Mouse (Mus musculus): Measurements from ENCODE around the gene Lemd1. TPM values are rescaled to one million over a fixed set of nuclear protein-coding genes. Genes with fewer than 3 reads are reported as not detected.

Lemd1 gene
- polyA plus RNA-seq, 1 experiment from 2014 or later = 0.51 TPM

DNA sequence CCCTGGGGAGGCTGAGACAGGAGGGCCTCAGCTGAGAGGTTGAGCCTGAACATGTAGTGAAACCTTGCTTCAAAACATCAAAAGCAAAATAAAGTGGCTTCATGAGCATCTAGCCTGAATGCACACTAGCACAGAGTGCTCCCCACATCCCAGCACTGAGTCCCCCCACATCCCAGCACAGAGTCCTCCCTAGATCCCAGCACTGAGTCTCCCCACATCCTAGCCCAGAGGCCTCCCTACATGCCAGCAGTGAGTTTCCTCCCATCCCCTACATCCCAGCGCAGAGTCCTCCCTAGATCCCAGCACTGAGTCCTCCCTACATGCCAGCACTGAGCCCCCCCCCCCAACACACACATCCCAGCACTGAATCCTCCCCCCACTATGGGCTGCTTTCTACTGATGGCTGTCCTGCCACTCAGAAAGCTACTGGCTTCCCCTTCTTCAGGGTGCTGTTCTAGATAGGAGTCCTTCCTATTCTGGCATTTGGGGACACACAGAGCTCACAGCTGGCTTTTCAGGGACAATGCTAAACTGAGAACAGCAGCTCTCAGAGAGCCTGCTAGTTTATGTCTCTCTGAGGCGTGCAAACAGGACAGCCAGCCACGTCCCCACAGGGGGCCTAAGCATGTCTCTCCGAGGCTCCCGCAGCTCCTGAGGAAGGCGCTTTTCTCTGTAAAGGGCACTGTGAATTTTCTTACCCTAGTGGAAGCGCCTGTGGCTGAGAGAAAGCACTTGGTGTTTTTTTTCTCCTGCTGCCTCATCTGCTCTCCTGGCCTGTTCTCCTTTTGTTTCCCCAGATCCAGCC, 40.4 kb downstream of the Lemd1 start:
- 47% methylated on average over 7 of the region's 7 CpGs for WGBS
- ATAC-seq (replicated peaks; ENCODE audit: low FRiP score) = no peak
- peaks cover 15% of the 10 kb centered on the region for H3K27me3 ChIP-seq
- H3K9me3 ChIP-seq (replicated peaks) = no peaks in the 10 kb centered on the region
- no peak overlapping the region for H3K9ac ChIP-seq
- no peak overlapping the region for H3K4me3 ChIP-seq (replicated peaks)
- no peak overlapping the region for H3K27ac ChIP-seq
- no peak overlapping the region for H3K4me2 ChIP-seq
- peaks cover 14% of the 10 kb centered on the region for H3K4me1 ChIP-seq
- H3K36me3 ChIP-seq = no peaks in the 10 kb centered on the region

GRCm38 (mm10) chr1:132233566-132233965, 42.3 kb downstream of the Lemd1 start:
- H3K27me3 ChIP-seq = peaks cover 15% of the 10 kb centered on the region
- ATAC-seq (replicated peaks; ENCODE audit: low FRiP score) = no peak
- 26% methylated on average over 12 of the region's 12 CpGs for WGBS
- H3K9me3 ChIP-seq (replicated peaks) = no peaks in the 10 kb centered on the region
- H3K4me2 ChIP-seq = no peak overlapping the region
- H3K4me1 ChIP-seq = peaks cover 14% of the 10 kb centered on the region
- H3K4me3 ChIP-seq (replicated peaks) = no peak overlapping the region
- no peaks in the 10 kb centered on the region for H3K36me3 ChIP-seq
- H3K9ac ChIP-seq = no peak overlapping the region
- no peak overlapping the region for H3K27ac ChIP-seq

GRCm38 (mm10) chr1:132234757-132235273, 43.6 kb downstream of the Lemd1 start:
- WGBS = 29% methylated on average over 9 of the region's 9 CpGs
- ATAC-seq (replicated peaks; ENCODE audit: low FRiP score) = peak; percentile 43; the same call in 1 of the 2 replicates

DNA sequence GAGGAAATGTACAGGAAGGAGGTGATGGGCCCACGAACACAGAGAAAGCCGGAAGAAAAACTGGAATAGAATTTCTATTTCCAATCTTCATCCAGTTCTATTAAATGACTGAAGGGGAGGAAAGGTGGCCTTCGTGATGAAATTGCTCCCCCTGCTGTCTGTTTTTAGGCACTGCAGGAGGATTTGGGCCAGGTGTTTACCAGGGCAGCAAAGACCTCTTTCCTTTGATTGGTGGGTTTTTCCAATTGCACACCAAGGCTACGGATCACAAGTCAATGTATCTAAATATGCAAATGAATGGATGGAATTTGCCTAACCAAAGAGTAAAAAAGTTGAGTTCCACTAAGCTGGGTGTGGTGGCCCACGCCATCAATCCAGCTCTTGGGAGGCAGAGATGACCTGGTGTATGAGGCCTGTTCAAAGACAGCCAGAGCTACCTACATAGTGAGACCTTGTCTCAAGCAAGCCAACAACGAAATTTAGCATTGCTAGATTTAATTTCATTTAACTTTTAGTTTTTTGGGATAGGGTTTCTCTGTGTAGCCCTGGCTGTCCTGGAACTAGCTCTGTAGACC, 46.4 kb downstream of the Lemd1 start:
- Histone ChIP-seq H3K36me3 (no peaks in the 10 kb centered on the region), H3K27ac (no peak overlapping the region), H3K9ac (no peak overlapping the region), H3K9me3 (replicated peaks) (no peaks in the 10 kb centered on the region), H3K4me3 (replicated peaks) (no peak overlapping the region), H3K4me2 (no peak overlapping the region), H3K27me3 (peaks cover 15% of the 10 kb centered on the region), H3K4me1 (peaks cover 14% of the 10 kb centered on the region)
- 25% methylated on average over 6 of the region's 6 CpGs for WGBS
- no peak for ATAC-seq (replicated peaks; ENCODE audit: low FRiP score)

More at GRCm38 (mm10) chr1:132234757-132235273, 43.6 kb downstream of the Lemd1 start:
- peaks cover 14% of the 10 kb centered on the region for H3K4me1 ChIP-seq
- H3K27me3 ChIP-seq = peaks cover 15% of the 10 kb centered on the region
- H3K4me3 ChIP-seq (replicated peaks) = no peak overlapping the region
- no peaks in the 10 kb centered on the region for H3K9me3 ChIP-seq (replicated peaks)
- H3K36me3 ChIP-seq = no peaks in the 10 kb centered on the region
- H3K27ac ChIP-seq = no peak overlapping the region
- H3K9ac ChIP-seq = no peak overlapping the region
- H3K4me2 ChIP-seq = no peak overlapping the region

DNA sequence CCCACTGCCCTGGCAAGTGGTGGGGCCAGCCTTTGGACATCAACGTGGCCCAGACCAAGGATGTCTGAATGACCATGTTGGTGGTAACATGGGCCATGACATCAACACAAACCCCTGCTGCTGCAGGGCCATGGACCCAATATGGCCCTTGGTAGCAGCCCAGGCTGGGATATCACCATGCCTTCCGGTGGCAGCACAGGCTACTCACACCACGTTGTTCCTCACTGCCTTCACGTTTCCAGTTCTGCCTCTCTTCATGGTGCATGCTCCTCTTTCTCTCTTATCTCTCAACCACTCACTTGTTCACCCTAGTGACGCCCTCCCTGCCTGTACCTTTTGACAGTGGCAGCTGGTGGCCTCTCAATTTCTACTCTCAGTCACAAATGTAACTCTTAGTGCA, 53.8 kb downstream of the Lemd1 start:
- WGBS = 76% methylated on average over 5 of the region's 5 CpGs

GRCm38 (mm10) chr1:132246137-132246536, 54.9 kb downstream of the Lemd1 start:
- ATAC-seq (replicated peaks; ENCODE audit: low FRiP score) = no peak
- Histone ChIP-seq H3K4me1 (no peaks in the 10 kb centered on the region), H3K27me3 (no peaks in the 10 kb centered on the region), H3K27ac (no peak overlapping the region), H3K9ac (no peak overlapping the region), H3K4me3 (replicated peaks) (no peak overlapping the region), H3K4me2 (no peak overlapping the region), H3K36me3 (no peaks in the 10 kb centered on the region), H3K9me3 (replicated peaks) (no peaks in the 10 kb centered on the region)
- 47% methylated on average over 6 of the region's 6 CpGs for WGBS

More for the DNA sequence above, 53.8 kb downstream of the Lemd1 start:
- H3K4me3 ChIP-seq (replicated peaks) = no peak overlapping the region
- no peak overlapping the region for H3K4me2 ChIP-seq
- no peaks in the 10 kb centered on the region for H3K4me1 ChIP-seq
- no peaks in the 10 kb centered on the region for H3K9me3 ChIP-seq (replicated peaks)
- no peaks in the 10 kb centered on the region for H3K27me3 ChIP-seq
- no peak overlapping the region for H3K9ac ChIP-seq
- no peaks in the 10 kb centered on the region for H3K36me3 ChIP-seq
- ATAC-seq (replicated peaks; ENCODE audit: low FRiP score) = no peak
- no peak overlapping the region for H3K27ac ChIP-seq

GRCm38 (mm10) chr1:132246641-132247040, 55.4 kb downstream of the Lemd1 start:
- H3K9me3 ChIP-seq (replicated peaks) = no peaks in the 10 kb centered on the region
- no peaks in the 10 kb centered on the region for H3K36me3 ChIP-seq
- ATAC-seq (replicated peaks; ENCODE audit: low FRiP score) = no peak
- H3K4me1 ChIP-seq = no peaks in the 10 kb centered on the region
- H3K4me3 ChIP-seq (replicated peaks) = no peak overlapping the region
- H3K27me3 ChIP-seq = no peaks in the 10 kb centered on the region
- no peak overlapping the region for H3K4me2 ChIP-seq
- WGBS = 82% methylated on average over 4 of the region's 4 CpGs
- H3K27ac ChIP-seq = no peak overlapping the region
- H3K9ac ChIP-seq = no peak overlapping the region

DNA sequence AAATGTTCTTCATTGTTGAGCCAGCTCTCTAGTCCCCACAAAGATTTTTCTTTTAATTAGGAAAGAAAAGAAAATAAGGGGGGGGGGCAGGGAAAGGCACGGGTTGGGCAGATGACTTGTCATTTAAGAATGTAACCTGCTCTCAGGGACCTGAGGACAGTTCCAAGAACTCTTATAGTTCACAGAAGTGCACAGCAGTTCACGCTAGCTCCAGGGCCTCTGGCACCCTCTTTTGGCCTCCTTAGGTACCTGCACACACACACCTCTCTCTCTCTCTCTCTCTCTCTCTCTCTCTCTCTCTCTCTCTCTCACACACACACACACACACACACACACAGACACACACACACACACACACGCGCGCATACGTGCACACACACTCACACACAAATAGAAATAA, 63.2 kb downstream of the Lemd1 start:
- WGBS = 85% methylated on average over 6 of the region's 6 CpGs
- no peak overlapping the region for H3K9ac ChIP-seq
- no peaks in the 10 kb centered on the region for H3K27me3 ChIP-seq
- ATAC-seq (replicated peaks; ENCODE audit: low FRiP score) = no peak
- no peak overlapping the region for H3K27ac ChIP-seq
- H3K4me1 ChIP-seq = no peaks in the 10 kb centered on the region
- H3K4me2 ChIP-seq = no peak overlapping the region
- no peak overlapping the region for H3K4me3 ChIP-seq (replicated peaks)
- no peaks in the 10 kb centered on the region for H3K36me3 ChIP-seq
- no peaks in the 10 kb centered on the region for H3K9me3 ChIP-seq (replicated peaks)

DNA sequence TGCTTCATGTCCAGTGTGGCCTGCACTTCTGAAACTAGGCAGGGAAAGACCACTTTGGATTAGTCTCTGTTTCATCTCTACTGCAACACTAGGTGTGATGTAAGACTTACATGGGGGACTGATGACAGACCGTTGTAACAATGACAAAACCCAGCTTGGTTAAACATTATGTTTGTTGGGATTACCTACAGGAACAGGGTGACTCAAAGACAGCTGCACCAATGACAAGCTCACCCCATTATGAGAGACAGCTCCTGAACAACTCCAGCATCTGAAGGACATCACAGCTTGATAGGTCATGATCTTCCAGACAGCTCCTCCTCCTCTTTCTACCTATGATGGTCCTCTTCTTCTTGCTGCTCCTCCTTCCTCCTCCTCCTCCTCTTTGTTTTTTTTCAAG, 69.1 kb downstream of the Lemd1 start:
- WGBS = 96% methylated on average over 1 of the region's 1 CpGs
- no peaks in the 10 kb centered on the region for H3K9me3 ChIP-seq (replicated peaks)
- ATAC-seq (replicated peaks; ENCODE audit: low FRiP score) = no peak
- no peaks in the 10 kb centered on the region for H3K36me3 ChIP-seq
- no peaks in the 10 kb centered on the region for H3K27me3 ChIP-seq
- no peak overlapping the region for H3K4me2 ChIP-seq
- H3K4me3 ChIP-seq (replicated peaks) = no peak overlapping the region
- H3K9ac ChIP-seq = no peak overlapping the region
- H3K27ac ChIP-seq = no peak overlapping the region
- peaks cover 4% of the 10 kb centered on the region for H3K4me1 ChIP-seq

GRCm38 (mm10) chr1:132261058-132261457, 69.8 kb downstream of the Lemd1 start:
- ATAC-seq (replicated peaks; ENCODE audit: low FRiP score) = no peak
- WGBS = 68% methylated on average over 5 of the region's 5 CpGs
- peaks cover 6% of the 10 kb centered on the region for H3K4me1 ChIP-seq
- H3K4me3 ChIP-seq (replicated peaks) = no peak overlapping the region
- H3K9ac ChIP-seq = no peak overlapping the region
- no peaks in the 10 kb centered on the region for H3K36me3 ChIP-seq
- no peak overlapping the region for H3K4me2 ChIP-seq
- H3K27ac ChIP-seq = no peak overlapping the region
- H3K27me3 ChIP-seq = no peaks in the 10 kb centered on the region
- H3K9me3 ChIP-seq (replicated peaks) = no peaks in the 10 kb centered on the region

DNA sequence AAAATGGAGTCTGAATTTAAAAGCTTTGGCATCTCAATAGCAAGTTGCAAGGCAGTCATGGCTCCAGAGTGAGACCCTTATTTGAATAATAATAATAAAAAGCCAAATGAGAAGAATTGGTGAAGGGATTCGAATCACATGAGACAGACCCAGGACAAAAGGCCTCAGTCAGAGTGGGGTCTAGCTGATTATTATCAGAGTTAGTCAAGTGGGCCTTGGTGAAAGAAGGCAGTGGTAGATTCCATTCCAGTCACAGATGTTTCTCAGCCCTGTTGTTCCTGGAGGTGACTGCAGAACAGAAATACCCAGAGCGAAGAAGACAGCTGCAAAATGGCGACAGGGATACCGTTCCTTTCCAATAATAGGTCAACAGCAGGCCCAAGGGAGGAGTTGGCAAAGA, 72.4 kb downstream of the Lemd1 start:
- no peak overlapping the region for H3K27ac ChIP-seq
- H3K9ac ChIP-seq = no peak overlapping the region
- no peak overlapping the region for H3K4me2 ChIP-seq
- no peaks in the 10 kb centered on the region for H3K9me3 ChIP-seq (replicated peaks)
- 89% methylated on average over 4 of the region's 4 CpGs for WGBS
- peaks cover 30% of the 10 kb centered on the region for H3K4me1 ChIP-seq
- H3K4me3 ChIP-seq (replicated peaks) = no peak overlapping the region
- ATAC-seq (replicated peaks; ENCODE audit: low FRiP score) = no peak
- H3K27me3 ChIP-seq = no peaks in the 10 kb centered on the region
- H3K36me3 ChIP-seq = no peaks in the 10 kb centered on the region

- Histone ChIP-seq H3K9ac (no peak overlapping the region), H3K36me3 (no peaks in the 10 kb centered on the region), H3K27ac (no peak overlapping the region), H3K4me3 (replicated peaks) (no peak overlapping the region), H3K27me3 (no peaks in the 10 kb centered on the region), H3K4me2 (no peak overlapping the region), H3K4me1 (peaks cover 38% of the 10 kb centered on the region), H3K9me3 (replicated peaks) (no peaks in the 10 kb centered on the region)
- 60% methylated on average over 7 of the region's 7 CpGs for WGBS
- no peak for ATAC-seq (replicated peaks; ENCODE audit: low FRiP score)
Measured at GRCm38 (mm10) chr1:132264577-132264976, 73.3 kb downstream of the Lemd1 start.
